Mouse (Mus musculus): Measurements from ENCODE around the gene Ly6g6f.
"Not testable (repeated sequence)": the region's sequence is repeated elsewhere in the genome, so short reads cannot be mapped to it uniquely, and the experiment has no call there.

The Ly6g6f gene

DNA sequence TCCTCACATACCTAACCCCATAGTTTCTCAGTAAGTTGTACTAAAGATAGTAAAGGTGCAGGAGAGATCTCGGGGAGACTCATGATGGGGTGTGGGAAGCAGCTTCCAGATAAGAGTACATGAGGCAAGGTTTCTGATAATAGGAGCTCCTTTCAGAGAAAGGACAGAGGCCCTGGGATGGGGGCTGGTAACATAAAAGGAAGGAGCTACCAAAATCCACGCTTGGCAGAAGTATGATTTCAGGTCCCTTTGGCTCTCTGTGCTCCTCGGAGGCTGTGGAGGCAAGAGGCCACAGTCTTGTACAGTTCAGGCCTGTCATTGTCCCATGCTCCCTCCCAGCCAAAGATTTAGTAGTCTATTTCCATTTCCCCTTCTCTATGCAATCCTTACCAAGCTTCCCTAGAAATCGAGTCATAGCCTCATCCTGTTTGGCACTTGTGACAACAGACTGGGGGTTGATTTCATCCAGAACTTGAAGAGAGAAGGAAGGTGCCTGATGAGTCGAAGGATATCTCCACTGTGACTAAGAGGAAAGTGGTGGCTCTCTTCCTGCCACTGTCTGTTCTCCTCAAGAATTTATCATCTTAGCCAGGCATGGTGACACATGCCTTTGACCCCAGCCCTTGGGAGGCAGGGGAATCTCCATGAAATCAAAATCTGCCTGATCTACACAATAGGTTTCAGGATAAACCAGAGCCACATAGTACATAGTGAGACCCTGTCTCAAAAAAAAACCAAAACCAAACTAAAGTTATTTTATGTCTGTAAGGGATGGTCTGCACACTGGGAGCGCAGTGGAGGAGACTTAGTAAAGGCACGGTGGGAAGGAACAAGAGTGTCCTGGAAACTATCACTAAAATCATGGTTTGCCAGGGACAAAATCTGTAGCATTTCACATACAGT, 40.3 kb downstream of the Ly6g6f start:
- in situ Hi-C loops (cut with MboI; ENCODE audit: unreplicated experiment in 2 of 2), result no loop called here

DNA sequence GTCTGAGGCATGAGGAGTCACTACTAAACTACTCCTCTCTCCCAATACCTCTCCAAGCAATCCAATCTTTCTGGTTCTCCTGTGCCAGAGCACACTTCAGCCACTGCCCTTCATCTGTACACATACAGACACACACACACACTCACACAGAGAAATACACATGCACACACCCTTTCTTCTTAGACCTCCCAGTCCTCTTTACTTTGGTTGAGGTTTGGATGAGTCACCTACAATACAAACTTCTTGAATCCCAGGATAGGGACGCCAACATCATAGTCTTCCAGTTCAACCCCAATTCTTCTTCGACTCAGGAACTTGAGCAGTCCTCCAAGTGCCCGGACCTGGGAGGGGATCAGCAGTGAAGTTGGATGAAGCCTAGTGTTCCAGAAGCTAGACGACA, 41.6 kb downstream of the Ly6g6f start:
- in situ Hi-C loops (cut with MboI; ENCODE audit: unreplicated experiment in 2 of 2), result no loop called here

DNA sequence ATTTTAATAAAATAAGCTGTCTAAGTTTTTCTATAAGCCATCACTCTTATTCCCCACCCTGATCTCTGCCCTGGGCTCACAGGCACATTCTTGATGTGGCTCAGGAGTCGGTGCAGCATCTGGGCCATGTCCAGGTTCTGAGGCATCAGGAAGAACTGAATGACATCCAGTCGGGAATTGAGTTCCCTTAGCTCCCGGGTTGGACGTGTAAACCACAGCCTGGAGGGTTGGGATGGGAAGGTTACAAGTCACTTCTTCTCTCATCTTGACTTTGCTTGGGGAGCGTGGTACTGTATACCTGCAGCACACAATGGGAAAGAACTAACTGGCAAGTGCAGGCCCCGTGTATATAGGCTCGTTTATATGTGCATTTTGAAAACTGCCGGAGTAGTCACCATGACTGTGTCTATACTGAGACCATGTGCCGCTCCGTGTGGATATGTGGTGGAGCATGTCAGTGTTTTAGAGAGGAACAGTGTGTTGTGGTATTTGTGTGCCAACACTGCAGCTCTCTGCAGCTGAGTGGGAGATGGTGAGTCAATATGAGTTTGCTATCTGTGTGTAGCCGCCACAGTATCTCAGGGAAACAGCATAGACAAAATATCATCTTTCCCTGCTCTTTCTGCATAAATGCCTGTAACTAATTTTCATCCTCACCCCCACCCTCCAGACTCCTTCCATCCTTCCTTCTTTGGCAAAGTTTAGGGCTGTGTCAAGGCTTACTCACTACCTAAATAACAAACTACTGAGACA, 46.1 kb downstream of the Ly6g6f start:
- in situ Hi-C loops (cut with MboI; ENCODE audit: unreplicated experiment in 2 of 2), result no loop called here

DNA sequence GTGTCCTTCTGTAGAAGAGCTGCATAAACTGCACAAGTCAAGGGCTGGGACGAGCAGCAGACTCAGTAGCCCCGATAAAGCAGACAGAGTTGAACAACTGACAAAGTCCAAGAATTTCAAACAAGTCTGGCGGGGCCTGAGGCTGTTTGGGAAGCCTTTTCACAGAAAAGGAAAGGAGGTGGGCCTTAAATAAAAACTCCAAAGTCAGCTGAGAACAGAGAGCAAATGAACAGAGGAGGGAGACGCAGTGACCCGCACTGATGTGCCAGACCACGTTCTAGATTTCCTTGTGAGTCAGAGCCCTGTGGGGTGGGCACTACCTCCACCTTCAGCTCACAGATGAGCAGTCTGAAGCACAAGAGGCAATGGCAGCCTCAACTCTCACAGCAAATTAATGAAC, 50.5 kb downstream of the Ly6g6f start:
- in situ Hi-C loops (cut with MboI; ENCODE audit: unreplicated experiment in 2 of 2), result no loop called here

DNA sequence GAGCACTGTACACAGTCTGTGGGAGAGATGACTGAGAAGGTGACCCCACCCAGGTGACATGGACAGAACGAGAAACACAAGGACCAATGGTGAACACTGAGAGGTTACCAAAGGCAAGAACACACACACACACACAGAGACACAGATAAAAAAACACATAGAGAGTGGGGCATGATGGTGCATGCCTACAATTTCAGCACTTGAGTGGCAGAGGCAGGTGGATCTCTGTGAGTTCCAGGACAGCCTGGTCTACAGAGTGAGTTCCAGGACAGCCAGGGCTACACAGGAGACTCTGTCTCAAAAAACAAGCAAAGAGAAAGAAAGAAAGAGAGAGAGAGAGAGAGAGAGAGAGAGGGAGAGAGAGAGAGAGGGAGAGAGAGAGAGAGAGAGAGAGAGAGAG, 51.7 kb downstream of the Ly6g6f start:
- in situ Hi-C loops (cut with MboI; ENCODE audit: unreplicated experiment in 2 of 2), result not testable (repeated sequence)

DNA sequence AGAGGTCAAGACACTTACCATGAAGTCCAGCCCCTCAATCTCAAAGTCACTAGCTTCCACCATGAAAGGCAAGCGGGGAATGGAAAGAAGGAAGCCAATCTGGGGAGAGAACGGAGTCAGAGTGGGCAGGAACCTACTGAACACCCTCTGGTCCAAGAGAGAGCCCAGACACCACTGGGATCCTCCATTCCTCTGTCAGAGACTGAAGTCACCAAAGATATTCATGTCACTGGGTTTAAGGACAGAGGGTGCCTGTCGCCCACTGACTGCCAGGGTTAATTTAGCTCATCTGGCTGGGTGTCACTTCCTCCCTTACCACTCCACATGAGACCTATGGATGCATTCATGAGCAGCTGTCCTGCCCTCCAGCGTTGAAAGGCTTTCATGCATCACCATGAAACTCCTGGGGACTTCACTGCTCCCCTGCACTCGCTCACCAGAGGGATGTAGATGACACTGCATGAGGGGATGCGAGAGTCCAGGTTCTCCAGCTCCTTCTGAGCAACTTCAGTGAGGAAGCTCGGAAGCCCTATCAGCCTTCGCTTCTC, 53.0 kb downstream of the Ly6g6f start:
- in situ Hi-C loops (cut with MboI; ENCODE audit: unreplicated experiment in 2 of 2), result no loop called here

DNA sequence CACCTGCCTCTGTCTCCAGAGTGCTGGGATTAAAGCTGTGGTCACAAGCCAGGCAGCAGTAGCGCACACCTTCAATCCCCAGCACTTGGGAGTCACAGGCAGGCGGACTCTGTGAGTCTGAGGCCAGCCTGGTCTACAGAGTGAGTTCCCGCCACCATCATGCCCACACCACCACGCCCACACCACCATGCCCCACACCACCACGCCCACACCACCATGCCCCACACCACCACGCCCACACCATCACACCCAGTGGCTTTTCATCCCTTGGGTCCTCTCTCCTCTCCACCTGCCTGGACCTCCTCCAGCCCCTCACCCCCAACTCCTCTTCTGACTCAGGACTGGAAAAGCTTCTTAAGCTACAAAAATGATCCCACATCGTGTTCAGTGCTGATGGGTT, 53.5 kb downstream of the Ly6g6f start:
- in situ Hi-C loops (cut with MboI; ENCODE audit: unreplicated experiment in 2 of 2), result no loop called here

DNA sequence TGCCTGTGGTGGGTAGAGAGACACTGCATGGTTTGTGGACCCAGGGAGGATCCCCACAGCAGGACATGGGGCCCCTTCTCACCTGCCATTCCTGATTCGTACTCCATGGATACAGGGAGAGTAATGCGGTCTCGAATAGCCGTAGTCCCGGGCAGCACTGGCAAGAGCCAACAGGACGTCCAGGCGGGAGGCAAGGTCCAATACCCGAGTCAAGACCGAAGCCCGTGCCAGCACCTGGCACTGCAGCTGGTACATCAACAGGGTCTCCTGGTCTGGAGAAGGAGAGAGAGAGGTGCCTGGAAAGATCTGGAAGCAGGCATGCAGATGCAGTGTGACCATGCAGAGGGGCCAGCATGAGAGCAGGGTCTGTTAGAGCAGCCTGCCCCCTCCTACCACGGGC, 54.1 kb downstream of the Ly6g6f start:
- in situ Hi-C loops (cut with MboI; ENCODE audit: unreplicated experiment in 2 of 2), result no loop called here

Data from v-Abl transformed pro-B cells (cell line).